Mouse (Mus musculus): ENCODE results near the gene 1700067K01Rik.

GRCm38 (mm10) chr8:84032777-84033176 lies 31.5 kb downstream of the 1700067K01Rik start:
- TF ChIP-seq POLR2A (IDR thresholded peaks at IDR 0.05; ENCODE audit: insufficient read length, low read depth) (no peak), TCF12 (IDR thresholded peaks at IDR 0.05; ENCODE audit: insufficient read depth, poor library complexity, severe bottlenecking) (no peak), CEBPB (IDR thresholded peaks at IDR 0.05; ENCODE audit: insufficient read depth, poor library complexity, severe bottlenecking) (no peak), SRF (IDR thresholded peaks at IDR 0.05; ENCODE audit: control insufficient read depth, insufficient read length, low read depth) (no peak), MAX (IDR thresholded peaks at IDR 0.05; ENCODE audit: low read depth) (no peak), MYOG (IDR thresholded peaks at IDR 0.05; ENCODE audit: control insufficient read depth in 1 of 3, insufficient read depth in 1 of 3, insufficient read length in 2 of 3, low read depth in 2 of 3) (no peak), USF1 (IDR thresholded peaks at IDR 0.05; ENCODE audit: low read depth) (no peak), E2F4 (IDR thresholded peaks at IDR 0.05; ENCODE audit: insufficient read depth) (no peak), POLR2AphosphoS2 (IDR thresholded peaks at IDR 0.05; ENCODE audit: insufficient read length, low read depth) (no peak)

Measured in myocyte (in vitro differentiated cells).